Comparison of ENCODE assay signal across 11 mouse cellular contexts in the genomic region with DNA sequence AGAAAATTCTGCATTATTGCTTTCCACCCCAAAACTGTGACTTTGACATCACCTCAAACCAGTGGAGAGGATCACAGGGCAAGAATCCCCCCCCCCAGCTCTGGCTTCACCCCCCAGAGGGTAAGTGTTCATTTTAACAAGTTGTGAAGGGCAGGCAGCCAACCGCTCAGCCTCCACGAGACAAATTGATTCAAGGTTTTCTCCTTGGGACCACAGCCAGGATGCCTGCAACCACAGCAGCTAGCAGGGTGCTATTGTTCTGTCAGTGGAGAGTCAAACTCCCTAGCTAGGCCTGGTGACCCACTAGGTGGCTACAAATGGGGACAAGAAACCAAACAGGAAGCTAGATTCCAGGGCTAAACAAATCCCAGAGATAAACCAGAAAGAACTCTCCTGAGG.
A peak's percentile ranks its signal among the peaks of the same experiment; 100 is the strongest.
DNase-seq lines count a peak whose midpoint lies in the region; ATAC-seq and TF ChIP-seq lines count a peak whose summit lies in the region.
"Had no signal": no experiment of that assay in that cellular context is flagged by ENCODE, and none has a peak within 500 bp of the region (broad histone marks: within the 10 kb centered on the region; RNA-seq: fewer than 3 reads in every experiment).

No protein-coding gene starts in this region.

- no peaks in the 10 kb centered on the region for H3K27me3 ChIP-seq in kidney, embryonic 16.5 days (ENCODE audit: insufficient read depth, low read length)
- H3K27me3 ChIP-seq in forebrain, postnatal 0 days (ENCODE audit: insufficient read depth, low read length), result no peaks in the 10 kb centered on the region
- H3K27me3 ChIP-seq in liver, postnatal 0 days (ENCODE audit: insufficient read depth, low read length), result no peaks in the 10 kb centered on the region
- H3K27me3 ChIP-seq: embryonic facial prominence, embryonic 12.5 days had no signal

- H3K36me3 ChIP-seq in kidney, embryonic 16.5 days (ENCODE audit: insufficient read depth, low read length), result no peaks in the 10 kb centered on the region
- H3K36me3 ChIP-seq in forebrain, postnatal 0 days (ENCODE audit: insufficient read depth), result no peaks in the 10 kb centered on the region
- no peaks in the 10 kb centered on the region for H3K36me3 ChIP-seq in liver, postnatal 0 days (replicated peaks; ENCODE audit: insufficient read depth, low read length)
- H3K36me3 ChIP-seq: embryonic facial prominence, embryonic 12.5 days had no signal

- no peak for TF ChIP-seq EP300 in liver, postnatal 0 days (IDR thresholded peaks at IDR 0.05; ENCODE audit: low read depth)

- no peak overlapping the region for H3K4me2 ChIP-seq in kidney, embryonic 16.5 days (replicated peaks; ENCODE audit: low read depth, low read length)
- H3K4me2 ChIP-seq in forebrain, postnatal 0 days (ENCODE audit: low read depth), result no peak overlapping the region
- no peak overlapping the region for H3K4me2 ChIP-seq in liver, postnatal 0 days (ENCODE audit: low read depth, low read length)
- H3K4me2 ChIP-seq: embryonic facial prominence, embryonic 12.5 days had no signal

- H3K9ac ChIP-seq in kidney, embryonic 16.5 days (replicated peaks; ENCODE audit: low read length), result no peak overlapping the region
- no peak overlapping the region for H3K9ac ChIP-seq in forebrain, postnatal 0 days
- H3K9ac ChIP-seq in liver, postnatal 0 days (replicated peaks), result no peak overlapping the region
- H3K9ac ChIP-seq: embryonic facial prominence, embryonic 12.5 days had no signal

- DNase-seq in cerebellum, postnatal 14 days, result peak; percentile 17 to 20
- no peak for DNase-seq in cerebellum, adult 18-20 months
- DNase-seq in kidney, postnatal 10 days, result peak; percentile 6
- DNase-seq in NIH3T3 (ENCODE audit: low read depth), result peak; percentile 23
- DNase-seq in forebrain, postnatal 0 days, result peak; percentile 18
- DNase-seq in retina, embryonic 14.5 days (ENCODE audit: low spot score), result no peak
- DNase-seq in liver, postnatal 0 days, result no peak
- DNase-seq: gastrocnemius, postnatal 25 days had no signal

- TF ChIP-seq CTCF in forebrain, postnatal 0 days (IDR thresholded peaks at IDR 0.05; ENCODE audit: low read depth), result 0 out of 2 replicates have a peak, but pooled peaks have one; percentile 11
- no peak for TF ChIP-seq CTCF in liver, postnatal 0 days (IDR thresholded peaks at IDR 0.05; ENCODE audit: low read depth)

- 47% methylated on average over 2 of the region's 2 CpGs for WGBS in kidney, embryonic 16.5 days
- WGBS in forebrain, postnatal 0 days, result 18% methylated on average over 2 of the region's 2 CpGs
- WGBS in liver, postnatal 0 days (ENCODE audit: insufficient replicate concordance), result 49% methylated on average over 2 of the region's 2 CpGs

- H3K4me1 ChIP-seq in kidney, embryonic 16.5 days (ENCODE audit: insufficient read depth, low read length), result no peaks in the 10 kb centered on the region
- H3K4me1 ChIP-seq in forebrain, postnatal 0 days (ENCODE audit: insufficient read depth), result no peaks in the 10 kb centered on the region
- H3K4me1 ChIP-seq in liver, postnatal 0 days (ENCODE audit: insufficient read depth), result no peaks in the 10 kb centered on the region
- H3K4me1 ChIP-seq: embryonic facial prominence, embryonic 12.5 days had no signal

- H3K27ac ChIP-seq in kidney, embryonic 16.5 days (ENCODE audit: low read length), result no peak overlapping the region
- H3K27ac ChIP-seq in forebrain, postnatal 0 days (ENCODE audit: low read depth, low read length), result no peak overlapping the region
- no peak overlapping the region for H3K27ac ChIP-seq in liver, postnatal 0 days (ENCODE audit: low read depth)
- H3K27ac ChIP-seq: embryonic facial prominence, embryonic 12.5 days; kidney, postnatal 0 days had no signal

- no peak overlapping the region for H3K4me3 ChIP-seq in kidney, embryonic 16.5 days (ENCODE audit: low read length)
- no peak overlapping the region for H3K4me3 ChIP-seq in forebrain, postnatal 0 days (ENCODE audit: low read depth, low read length)
- no peak overlapping the region for H3K4me3 ChIP-seq in liver, postnatal 0 days (ENCODE audit: low read depth, low read length)
- H3K4me3 ChIP-seq: embryonic facial prominence, embryonic 12.5 days had no signal

- no peak for ATAC-seq in kidney, embryonic 16.5 days (ENCODE audit: low FRiP score, low TSS enrichment)
- no peak; the same call in 1 of the 2 replicates for ATAC-seq in forebrain, postnatal 0 days
- ATAC-seq in liver, postnatal 0 days, result no peak

- no peaks in the 10 kb centered on the region for H3K9me3 ChIP-seq in kidney, embryonic 16.5 days (ENCODE audit: low read length)
- no peaks in the 10 kb centered on the region for H3K9me3 ChIP-seq in forebrain, postnatal 0 days (ENCODE audit: low read length)
- no peaks in the 10 kb centered on the region for H3K9me3 ChIP-seq in liver, postnatal 0 days (ENCODE audit: low read length)
- H3K9me3 ChIP-seq: embryonic facial prominence, embryonic 12.5 days had no signal

Comparison
In these comparisons a context has a peak if more than half of its experiments do, and no peak if none do; other contexts are left out.
1. DNase-seq: peak in cerebellum, postnatal 14 days (2 of 2), kidney, postnatal 10 days (single experiment), NIH3T3 (single experiment) and forebrain, postnatal 0 days (single experiment); none in cerebellum, adult 18-20 months (0 of 2), retina, embryonic 14.5 days (single experiment) and liver, postnatal 0 days (single experiment).